Mouse (Mus musculus): ENCODE results near the gene Ern2. TPM values are rescaled to one million over a fixed set of nuclear protein-coding genes. Genes with fewer than 3 reads are reported as not detected.

Ern2 gene
- polyA plus RNA-seq, 1 experiment from 2014 or later = not detected

- no peak for ATAC-seq (replicated peaks; ENCODE audit: low FRiP score)
- no peak overlapping the region for H3K4me2 ChIP-seq
- H3K27ac ChIP-seq = no peak overlapping the region
- H3K4me1 ChIP-seq = no peaks in the 10 kb centered on the region
- no peak overlapping the region for H3K4me3 ChIP-seq (replicated peaks)
- no peaks in the 10 kb centered on the region for H3K27me3 ChIP-seq
- WGBS = 79% methylated on average over 9 of the region's 9 CpGs
- 0 out of 2 replicates have a peak, but pooled peaks cover 6% of the 10 kb centered on the region for H3K9me3 ChIP-seq (replicated peaks)
- no peaks in the 10 kb centered on the region for H3K36me3 ChIP-seq
- H3K9ac ChIP-seq = no peak overlapping the region
Observed at GRCm38 (mm10) chr7:122196771-122197170, 10.8 kb upstream of the Ern2 start.

DNA sequence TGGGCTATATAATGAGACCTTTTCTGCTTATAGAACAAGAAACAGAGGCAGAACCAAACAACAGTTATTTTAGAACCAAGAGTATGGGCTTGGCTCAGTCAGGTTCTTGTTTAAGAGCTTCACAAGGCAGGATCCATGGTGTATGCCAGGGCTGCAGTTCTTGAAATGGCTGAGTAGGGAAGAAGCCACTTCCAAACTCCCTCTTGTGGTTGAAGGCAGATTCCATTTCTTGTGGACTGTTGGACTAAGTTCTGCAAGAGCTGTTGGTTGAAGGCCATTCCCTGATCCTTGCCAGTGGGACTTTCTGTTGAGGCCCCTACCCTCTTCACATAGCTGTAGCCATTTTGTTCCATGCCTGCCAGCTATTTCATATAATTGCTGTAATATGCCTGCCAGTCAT, 7.9 kb upstream of the Ern2 start:
- H3K4me1 ChIP-seq = no peaks in the 10 kb centered on the region
- no peak overlapping the region for H3K9ac ChIP-seq
- ATAC-seq (replicated peaks; ENCODE audit: low FRiP score) = no peak
- H3K9me3 ChIP-seq (replicated peaks) = 0 out of 2 replicates have a peak, but pooled peaks cover 6% of the 10 kb centered on the region
- H3K27me3 ChIP-seq = no peaks in the 10 kb centered on the region
- no peak overlapping the region for H3K4me2 ChIP-seq
- H3K27ac ChIP-seq = no peak overlapping the region
- no peak overlapping the region for H3K4me3 ChIP-seq (replicated peaks)
- H3K36me3 ChIP-seq = no peaks in the 10 kb centered on the region

- Histone ChIP-seq H3K27me3 (no peaks in the 10 kb centered on the region), H3K4me3 (replicated peaks) (no peak overlapping the region), H3K27ac (no peak overlapping the region), H3K36me3 (no peaks in the 10 kb centered on the region), H3K9me3 (replicated peaks) (0 out of 2 replicates have a peak, but pooled peaks cover 6% of the 10 kb centered on the region), H3K4me2 (no peak overlapping the region), H3K4me1 (0 out of 2 replicates have a peak, but pooled peaks cover under 1% of the 10 kb centered on the region), H3K9ac (no peak overlapping the region)
- 64% methylated on average over 10 of the region's 10 CpGs for WGBS
- ATAC-seq (replicated peaks; ENCODE audit: low FRiP score) = no peak
Observed at GRCm38 (mm10) chr7:122191097-122191496, 5.1 kb upstream of the Ern2 start.

GRCm38 (mm10) chr7:122189484-122189883, 3.5 kb upstream of the Ern2 start:
- Histone ChIP-seq H3K4me1 (peaks cover 5% of the 10 kb centered on the region; the same call in 1 of the 2 replicates), H3K9ac (no peak overlapping the region), H3K4me2 (no peak overlapping the region), H3K9me3 (replicated peaks) (no peaks in the 10 kb centered on the region), H3K36me3 (no peaks in the 10 kb centered on the region), H3K27ac (no peak overlapping the region), H3K27me3 (no peaks in the 10 kb centered on the region), H3K4me3 (replicated peaks) (no peak overlapping the region)
- 41% methylated on average over 7 of the region's 7 CpGs for WGBS
- ATAC-seq (replicated peaks; ENCODE audit: low FRiP score) = no peak

GRCm38 (mm10) chr7:122184569-122184968, 1.4 kb downstream of the Ern2 start:
- no peak for ATAC-seq (replicated peaks; ENCODE audit: low FRiP score)
- Histone ChIP-seq H3K9ac (no peak overlapping the region), H3K4me2 (no peak overlapping the region), H3K4me1 (peaks cover 5% of the 10 kb centered on the region; the same call in 1 of the 2 replicates), H3K36me3 (no peaks in the 10 kb centered on the region), H3K27ac (no peak overlapping the region), H3K4me3 (replicated peaks) (no peak overlapping the region), H3K9me3 (replicated peaks) (no peaks in the 10 kb centered on the region), H3K27me3 (no peaks in the 10 kb centered on the region)
- 80% methylated on average over 5 of the region's 5 CpGs for WGBS

DNA sequence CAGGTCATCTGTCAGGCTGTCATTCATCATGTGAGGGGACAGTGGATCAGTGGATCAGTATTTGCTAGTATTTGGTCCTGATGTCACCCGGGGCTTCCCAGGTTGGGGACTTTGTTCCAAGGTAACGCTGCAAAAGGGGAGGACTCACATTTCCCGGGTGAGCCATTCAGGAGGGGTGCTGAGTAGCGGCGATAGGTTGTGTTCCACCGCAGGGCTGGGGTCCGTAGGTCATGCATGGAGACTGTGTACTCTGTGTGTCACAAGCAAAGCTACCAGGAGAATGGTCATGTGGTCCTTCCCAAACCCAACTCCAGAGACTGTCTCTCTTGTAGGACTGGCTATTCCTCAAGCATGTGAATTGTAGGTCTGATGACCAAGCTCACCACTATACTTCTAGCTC, 5.3 kb downstream of the Ern2 start:
- WGBS = 92% methylated on average over 7 of the region's 7 CpGs
- Histone ChIP-seq H3K9ac (no peak overlapping the region), H3K27me3 (no peaks in the 10 kb centered on the region), H3K36me3 (no peaks in the 10 kb centered on the region), H3K27ac (no peak overlapping the region), H3K4me1 (0 out of 2 replicates have a peak, but pooled peaks cover under 1% of the 10 kb centered on the region), H3K4me2 (no peak overlapping the region), H3K4me3 (replicated peaks) (no peak overlapping the region), H3K9me3 (replicated peaks) (no peaks in the 10 kb centered on the region)
- no peak for ATAC-seq (replicated peaks; ENCODE audit: low FRiP score)

DNA sequence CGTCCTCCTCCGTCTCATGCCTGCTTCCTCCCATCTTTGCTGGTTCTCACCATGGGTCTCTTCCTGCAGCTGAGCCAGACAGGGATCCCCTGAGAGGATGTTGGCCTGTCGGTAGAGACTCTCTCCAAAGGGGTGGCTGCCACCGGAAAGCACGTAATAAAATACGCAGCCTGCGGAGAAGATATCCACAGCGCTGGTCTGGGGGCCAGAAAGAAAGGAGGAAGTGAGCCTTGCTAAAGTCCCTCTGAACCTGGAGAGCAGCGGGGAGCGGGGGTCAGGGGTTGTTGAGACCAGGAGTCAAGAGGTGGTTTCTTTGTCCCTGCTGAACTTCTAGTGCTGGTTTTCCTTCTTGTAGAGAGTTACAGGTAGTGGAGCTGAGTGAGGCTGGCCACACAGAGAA, 14.4 kb downstream of the Ern2 start:
- Histone ChIP-seq H3K9me3 (replicated peaks) (no peaks in the 10 kb centered on the region), H3K27me3 (no peaks in the 10 kb centered on the region), H3K4me1 (no peaks in the 10 kb centered on the region), H3K9ac (no peak overlapping the region), H3K4me3 (replicated peaks) (no peak overlapping the region), H3K27ac (no peak overlapping the region), H3K36me3 (peaks cover 43% of the 10 kb centered on the region), H3K4me2 (no peak overlapping the region)
- 64% methylated on average over 10 of the region's 10 CpGs for WGBS
- ATAC-seq (replicated peaks; ENCODE audit: low FRiP score) = no peak

DNA sequence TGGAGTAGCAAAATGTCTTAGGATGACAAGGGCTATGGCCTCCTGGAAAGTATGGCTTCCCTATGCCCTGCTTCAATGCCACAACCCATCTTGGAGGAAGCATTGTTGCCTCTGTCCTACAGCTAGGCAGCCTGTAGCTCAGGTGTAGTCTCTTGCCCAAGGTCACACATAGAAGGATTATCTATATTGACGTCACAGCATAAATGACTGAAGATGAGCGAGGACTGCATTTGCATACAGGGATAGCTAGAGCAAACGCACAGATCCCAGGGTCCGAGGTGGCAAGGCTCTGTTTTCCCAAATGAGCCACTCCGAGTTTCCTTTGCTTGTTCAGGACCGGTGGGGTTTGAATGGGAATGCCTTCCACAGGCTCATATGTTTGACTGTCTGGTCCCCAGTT, 15.3 kb downstream of the Ern2 start:
- Histone ChIP-seq H3K4me2 (no peak overlapping the region), H3K9ac (no peak overlapping the region), H3K9me3 (replicated peaks) (no peaks in the 10 kb centered on the region), H3K36me3 (peaks cover 52% of the 10 kb centered on the region), H3K4me3 (replicated peaks) (no peak overlapping the region), H3K27me3 (no peaks in the 10 kb centered on the region), H3K27ac (no peak overlapping the region), H3K4me1 (0 out of 2 replicates have a peak, but pooled peaks cover 2% of the 10 kb centered on the region)
- ATAC-seq (replicated peaks; ENCODE audit: low FRiP score) = no peak
- 84% methylated on average over 6 of the region's 6 CpGs for WGBS

DNA sequence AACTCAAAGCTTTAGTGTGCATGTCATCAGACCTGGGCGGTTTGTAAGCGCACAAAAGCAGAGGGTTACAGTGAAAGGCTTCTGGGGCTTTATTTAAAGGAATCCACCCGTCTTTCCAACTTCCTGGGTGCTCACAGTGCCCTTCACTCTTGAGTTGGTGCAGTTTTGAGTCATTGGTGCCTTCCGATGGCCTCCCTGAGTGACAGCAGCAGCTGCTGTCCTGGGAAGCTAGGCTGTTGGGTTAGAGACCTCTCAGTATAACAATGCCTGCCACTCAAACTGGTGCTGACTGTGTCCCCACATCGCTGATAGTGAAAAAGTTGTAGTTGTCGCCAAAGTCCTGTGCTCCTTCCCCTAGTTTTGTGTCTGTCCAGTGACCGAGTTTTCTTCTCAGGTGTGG, 18.8 kb downstream of the Ern2 start:
- peaks cover 84% of the 10 kb centered on the region for H3K36me3 ChIP-seq
- ATAC-seq (replicated peaks; ENCODE audit: low FRiP score) = no peak
- H3K9me3 ChIP-seq (replicated peaks) = no peaks in the 10 kb centered on the region
- no peaks in the 10 kb centered on the region for H3K27me3 ChIP-seq
- H3K4me1 ChIP-seq = peaks cover 8% of the 10 kb centered on the region; the same call in 1 of the 2 replicates
- no peak overlapping the region for H3K9ac ChIP-seq
- 96% methylated on average over 7 of the region's 7 CpGs for WGBS
- no peak overlapping the region for H3K4me3 ChIP-seq (replicated peaks)
- no peak overlapping the region for H3K27ac ChIP-seq
- H3K4me2 ChIP-seq = no peak overlapping the region

- peaks cover 76% of the 10 kb centered on the region for H3K36me3 ChIP-seq
- no peaks in the 10 kb centered on the region for H3K27me3 ChIP-seq
- 90% methylated on average over 7 of the region's 8 CpGs for WGBS
- H3K27ac ChIP-seq = no peak overlapping the region
- no peak overlapping the region for H3K4me2 ChIP-seq
- no peak overlapping the region for H3K9ac ChIP-seq
- H3K9me3 ChIP-seq (replicated peaks) = no peaks in the 10 kb centered on the region
- peaks cover 31% of the 10 kb centered on the region for H3K4me1 ChIP-seq
- H3K4me3 ChIP-seq (replicated peaks) = no peak overlapping the region
- ATAC-seq (replicated peaks; ENCODE audit: low FRiP score) = no peak
Observed at GRCm38 (mm10) chr7:122163766-122164165, 22.2 kb downstream of the Ern2 start.

GRCm38 (mm10) chr7:122160037-122160436, 26.0 kb downstream of the Ern2 start:
- Histone ChIP-seq H3K4me1 (peaks cover 40% of the 10 kb centered on the region), H3K9ac (peak overlapping the region; percentile 77), H3K36me3 (peaks cover 38% of the 10 kb centered on the region), H3K4me3 (replicated peaks) (peak overlapping the region; percentile 78), H3K27me3 (no peaks in the 10 kb centered on the region), H3K9me3 (replicated peaks) (no peaks in the 10 kb centered on the region), H3K27ac (peak overlapping the region; percentile 96), H3K4me2 (peak overlapping the region; percentile 83)
- no peak for ATAC-seq (replicated peaks; ENCODE audit: low FRiP score)
- 0% methylated on average over 12 of the region's 12 CpGs for WGBS

GRCm38 (mm10) chr7:122158915-122159902, 26.8 kb downstream of the Ern2 start, which contains the start of gene Plk1:
Plk1 (plus strand) TSS chr7:122159439.
- H3K9ac ChIP-seq = peak within 1 kb of the TSS; percentile 77
- peaks cover 30% of the 10 kb centered on the region for H3K36me3 ChIP-seq
- no peaks in the 10 kb centered on the region for H3K9me3 ChIP-seq (replicated peaks)
- peak within 1 kb of the TSS; percentile 96 for H3K27ac ChIP-seq
- peak within 1 kb of the TSS; percentile 83 for H3K4me2 ChIP-seq
- H3K4me3 ChIP-seq (replicated peaks) = peak within 1 kb of the TSS; percentile 78
- WGBS = under 1% methylated on average over 63 of the region's 63 CpGs
- peak; percentile 94 for ATAC-seq (replicated peaks; ENCODE audit: low FRiP score)
- H3K27me3 ChIP-seq = no peaks in the 10 kb centered on the region
- peaks cover 39% of the 10 kb centered on the region for H3K4me1 ChIP-seq
